Mouse (Mus musculus) C2C12 (cell line): ENCODE results near the gene 4922502D21Rik.

Experiments used
- CEBPB ChIP-seq: IDR thresholded peaks from one replicate; pipeline ENCODE4 v1.6.1; 2011; ENCODE audit warnings: low read depth, mild to moderate bottlenecking, control low read depth, moderate library complexity
- CTCF ChIP-seq: IDR thresholded peaks from one replicate; pipeline ENCODE4 v1.5.1; 2011; ENCODE audit not compliant: control insufficient read depth, insufficient read depth, insufficient read length
- MAX ChIP-seq: IDR thresholded peaks from one replicate; pipeline ENCODE4 v1.6.1; 2011; ENCODE audit warnings: mild to moderate bottlenecking, control low read depth
- MYOD1 ChIP-seq: IDR thresholded peaks from one replicate; pipeline ENCODE4 v1.6.1; 2011; ENCODE audit warnings: low read depth; ENCODE audit not compliant: control insufficient read depth, insufficient read length
- MYOG ChIP-seq: IDR thresholded peaks from one replicate; pipeline ENCODE4 v1.6.1; 2011; ENCODE audit not compliant: control insufficient read depth, insufficient read length; ENCODE audit errors: extremely low read depth
- USF1 ChIP-seq: IDR thresholded peaks from one replicate; pipeline ENCODE4 v1.6.1; 2011; ENCODE audit warnings: low read depth, mild to moderate bottlenecking, control low read depth, moderate library complexity

DNA sequence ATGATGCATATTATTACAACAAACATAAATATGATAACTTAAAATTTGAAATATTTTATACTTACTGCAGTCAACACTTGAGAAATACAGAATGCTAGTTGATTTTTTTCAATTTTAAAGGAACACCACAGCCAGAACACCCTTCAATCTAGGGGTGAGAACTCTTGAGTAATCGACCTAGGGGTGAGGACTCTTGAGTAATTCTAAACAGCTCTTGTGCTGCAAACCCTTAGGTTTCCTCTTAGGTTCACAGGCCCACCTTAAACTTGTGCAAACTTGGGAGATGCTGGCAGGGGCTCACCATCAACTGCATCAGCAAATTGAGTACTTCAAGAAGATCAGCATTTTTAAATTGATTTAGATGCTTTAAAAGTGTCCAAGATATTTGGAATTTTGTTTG lies 6.2 kb upstream of the 4922502D21Rik start:
- TF ChIP-seq CTCF = no peak
- TF ChIP-seq USF1 = no peak
- TF ChIP-seq MAX = no peak
- no peak for TF ChIP-seq MYOG
- TF ChIP-seq CEBPB = no peak
- no peak for TF ChIP-seq MYOD1
